Mouse (Mus musculus): ENCODE measurements at regions not wholly inside any gene's neighbourhood (a gene's known extent, or its start where the extent isn't known, plus 50 kb on each side); places are given as distances from the start of the nearest gene placed in this dataset.
"Not testable (repeated sequence)": the region's sequence is repeated elsewhere in the genome, so short reads cannot be mapped to it uniquely, and the experiment has no call there.

DNA sequence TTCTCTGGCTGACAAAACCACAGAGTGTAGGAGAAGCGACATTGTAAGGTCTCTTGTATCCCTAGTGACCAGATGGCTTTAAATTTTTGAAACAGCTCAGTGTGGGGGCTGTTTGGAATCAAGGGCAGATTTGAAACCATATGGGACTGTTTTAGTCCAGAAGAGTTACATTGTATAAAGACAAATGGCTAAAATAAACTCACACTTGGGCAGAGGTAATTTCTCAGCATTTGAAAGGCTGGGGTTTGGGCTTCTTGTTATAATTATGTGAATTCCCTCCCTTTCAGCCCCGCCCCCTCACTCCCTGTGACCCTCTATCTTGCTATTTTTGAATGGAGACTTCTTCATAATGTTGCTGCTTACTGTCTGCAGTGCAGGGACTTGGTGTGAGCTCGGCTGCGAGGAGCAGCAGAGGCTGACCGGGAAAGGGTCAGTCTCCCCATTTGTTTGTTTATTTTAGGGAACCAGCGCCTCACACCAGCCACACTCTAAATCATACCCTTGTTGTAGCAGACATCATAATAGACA lies 344.0 kb upstream of the Nova1 start:
- peak; percentile 49 for DNase-seq

DNA sequence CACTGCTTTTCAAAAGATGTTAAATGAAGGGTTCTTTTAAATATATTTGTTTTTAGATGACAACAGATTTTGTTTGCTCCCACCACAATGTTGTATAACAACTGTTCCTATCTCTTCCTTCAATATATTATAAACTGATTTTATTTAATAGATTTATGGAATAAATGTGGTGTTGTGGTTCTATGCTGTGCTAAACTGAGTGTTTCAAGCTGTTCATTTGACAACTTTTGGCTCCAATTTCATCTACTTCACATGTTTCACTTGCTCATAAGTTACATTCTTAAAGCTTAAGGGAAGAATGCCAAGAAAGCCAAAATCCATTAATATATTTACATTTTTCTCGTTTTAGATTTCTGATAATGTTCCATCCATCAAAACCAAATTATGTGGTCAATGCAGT lies 341.9 kb upstream of the Nova1 start:
- no peak for DNase-seq

DNA sequence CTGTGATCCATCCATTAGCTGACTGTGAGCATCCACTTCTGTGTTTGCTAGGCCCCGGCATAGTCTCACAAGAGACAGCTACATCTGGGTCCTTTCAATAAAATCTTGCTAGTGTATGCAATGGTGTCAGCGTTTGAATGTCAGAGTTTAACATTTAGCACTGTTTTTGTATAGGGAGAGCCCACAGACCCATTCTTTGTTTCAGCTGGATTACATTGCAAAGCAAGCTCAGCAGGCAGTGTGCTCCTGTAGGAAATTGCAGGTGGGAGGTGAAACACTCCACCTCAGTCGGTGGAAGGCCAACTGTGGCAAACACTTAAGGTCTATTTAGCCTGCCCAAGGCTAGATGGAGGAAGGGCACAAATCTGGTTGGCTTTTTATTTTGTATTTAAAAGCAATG lies 337.2 kb upstream of the Nova1 start:
- not testable (repeated sequence) for DNase-seq

DNA sequence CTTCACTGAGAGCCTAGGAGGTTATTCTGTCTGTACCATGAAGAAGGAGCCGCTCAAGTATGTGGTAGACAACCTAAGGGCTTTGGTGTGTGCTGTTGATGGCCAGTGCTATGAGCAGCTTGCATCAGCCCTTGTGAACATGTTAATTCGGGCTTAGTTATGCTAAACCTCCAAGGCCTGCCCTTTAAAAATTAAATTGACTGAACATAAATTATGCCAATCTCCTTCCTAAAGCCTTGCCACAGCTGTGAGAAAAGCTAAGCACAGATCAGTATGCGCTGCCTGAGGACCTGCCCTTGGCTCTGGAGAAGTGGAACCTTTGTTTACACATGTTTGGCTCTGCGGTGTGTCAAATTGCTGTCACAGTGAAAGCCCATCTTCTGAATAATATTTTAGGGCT lies 321.9 kb upstream of the Nova1 start:
- DNase-seq = no peak

DNA sequence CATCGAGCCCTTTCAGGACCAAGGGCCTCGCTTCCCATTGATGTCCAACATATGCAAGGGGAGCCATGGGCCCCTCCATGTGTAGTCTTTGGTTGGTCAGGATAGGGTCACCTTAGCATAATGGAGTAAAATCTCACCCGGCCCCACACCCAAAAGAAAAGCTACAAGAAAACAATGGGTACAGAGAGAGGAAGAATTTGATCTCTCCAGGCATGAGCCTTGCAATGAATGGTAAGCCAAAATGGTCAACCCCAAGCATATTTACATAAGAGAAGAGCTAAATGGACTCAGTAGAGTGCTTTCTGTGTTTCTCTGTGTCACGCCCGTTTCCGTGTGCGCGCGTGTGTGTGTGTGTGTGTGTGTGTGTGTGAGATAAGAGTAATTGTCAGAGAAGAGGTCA lies 311.1 kb upstream of the Nova1 start:
- DNase-seq = no peak

DNA sequence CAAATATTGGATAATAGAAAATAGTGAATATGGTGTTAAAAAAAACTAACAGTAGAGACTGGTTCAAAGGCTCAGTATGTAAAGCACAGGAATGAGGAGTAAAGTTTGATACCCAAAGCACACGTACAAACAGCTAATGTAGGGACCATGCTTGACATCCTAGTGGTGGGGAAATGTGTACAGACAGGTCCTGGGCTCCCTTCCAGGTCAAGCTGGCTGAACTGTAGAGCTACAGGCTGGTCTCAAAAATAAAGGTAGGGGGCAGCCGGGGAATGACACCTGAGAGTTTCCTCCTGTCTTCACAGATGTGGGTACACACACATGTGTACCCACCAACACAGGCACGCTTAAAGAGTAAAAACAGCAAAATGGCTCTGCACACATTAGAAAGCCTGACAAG lies 309.9 kb upstream of the Nova1 start:
- no peak for DNase-seq

DNA sequence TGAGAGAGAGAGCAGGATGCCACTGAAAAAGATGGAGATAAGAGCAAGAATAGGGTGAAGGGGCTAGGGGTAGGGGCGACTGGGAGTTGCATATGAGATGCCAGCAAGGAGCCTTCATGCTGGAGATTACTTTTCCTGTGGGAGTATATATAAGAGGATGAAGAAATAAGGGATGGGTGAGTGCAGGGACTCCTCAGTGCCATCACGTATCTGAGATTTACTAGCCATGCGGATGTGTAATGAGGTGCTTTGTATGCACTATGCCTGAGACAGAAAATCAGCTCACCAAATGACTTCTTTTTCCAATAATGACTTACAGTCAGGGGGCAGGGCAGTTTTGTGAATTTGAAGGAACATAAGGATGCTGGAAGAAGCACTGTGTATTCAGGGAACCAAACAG lies 302.7 kb upstream of the Nova1 start:
- no peak for DNase-seq

DNA sequence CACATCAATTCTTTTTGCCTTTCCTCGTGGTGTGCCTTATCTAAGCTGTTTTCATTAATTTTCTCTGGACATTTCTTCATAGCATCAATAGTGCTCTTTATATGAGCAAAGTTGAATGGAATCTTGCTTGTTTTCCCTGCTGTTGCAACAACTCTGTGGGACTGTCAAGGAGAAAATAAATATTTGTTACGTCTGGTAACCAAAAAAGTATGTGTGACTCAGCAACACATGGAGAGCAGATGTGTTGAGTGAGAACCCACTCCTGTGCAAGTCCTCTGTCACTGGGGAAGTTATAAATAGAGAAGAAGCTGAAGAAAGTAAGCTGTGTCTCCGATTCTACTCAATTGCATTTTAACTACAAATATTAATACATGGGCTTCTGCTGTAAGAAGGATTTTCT lies 298.8 kb upstream of the Nova1 start:
- no peak for DNase-seq

DNA sequence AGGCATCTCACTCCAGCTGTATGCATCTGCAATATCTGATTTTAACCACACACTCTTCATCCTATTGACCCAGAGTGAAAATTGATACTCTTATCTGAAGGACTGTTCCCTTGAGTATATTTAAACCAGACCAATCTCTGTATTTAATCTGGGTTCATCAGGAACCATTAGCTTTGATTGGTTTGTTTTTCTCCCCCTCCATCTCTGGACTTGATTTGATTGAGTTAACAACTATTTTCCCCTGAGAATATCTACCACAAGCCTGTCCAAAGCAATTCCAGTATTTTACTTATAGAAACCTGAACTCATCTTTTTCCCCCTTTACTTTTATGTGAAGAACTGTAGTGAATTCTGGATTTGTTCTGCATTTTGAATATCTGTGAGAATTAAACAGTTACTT lies 270.5 kb upstream of the Nova1 start:
- DNase-seq = no peak

DNA sequence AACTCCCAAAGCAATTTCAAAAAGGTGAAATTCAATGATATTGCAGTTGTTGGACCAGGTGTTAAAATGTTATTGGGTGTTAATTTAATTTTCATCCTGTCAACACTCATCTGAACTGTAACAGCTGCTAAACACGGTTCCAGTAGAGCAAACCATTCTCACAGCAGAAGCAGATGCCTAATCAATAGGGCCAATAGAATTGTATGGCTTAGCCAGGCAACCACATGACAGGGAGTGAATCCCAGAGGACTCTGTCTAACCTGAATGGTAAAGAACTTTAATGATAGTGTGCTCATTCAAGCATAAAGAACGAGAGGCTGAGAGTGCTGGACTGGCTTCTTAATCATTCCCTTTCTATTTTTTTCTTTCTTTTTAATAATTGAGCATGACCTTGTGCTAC lies 256.2 kb upstream of the Nova1 start:
- DNase-seq = no peak

DNA sequence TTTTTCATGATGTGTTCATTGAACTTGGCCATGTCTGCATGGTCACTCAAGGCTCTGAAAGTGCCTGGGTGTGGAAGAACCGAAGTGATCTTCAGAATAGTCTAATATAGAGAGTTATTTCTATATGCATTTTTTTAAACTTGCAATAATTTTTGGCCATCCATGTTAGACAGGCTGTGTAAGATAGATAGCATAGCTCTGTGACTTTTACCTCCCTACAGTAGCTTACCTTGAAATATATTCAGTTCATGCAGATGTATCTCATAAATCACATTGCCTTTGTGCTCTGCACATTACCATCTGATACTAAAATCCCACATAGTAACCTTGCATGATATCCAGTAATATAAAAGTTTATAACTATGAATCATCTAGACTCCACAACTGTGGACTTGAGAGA lies 233.7 kb upstream of the Nova1 start:
- no peak for DNase-seq

DNA sequence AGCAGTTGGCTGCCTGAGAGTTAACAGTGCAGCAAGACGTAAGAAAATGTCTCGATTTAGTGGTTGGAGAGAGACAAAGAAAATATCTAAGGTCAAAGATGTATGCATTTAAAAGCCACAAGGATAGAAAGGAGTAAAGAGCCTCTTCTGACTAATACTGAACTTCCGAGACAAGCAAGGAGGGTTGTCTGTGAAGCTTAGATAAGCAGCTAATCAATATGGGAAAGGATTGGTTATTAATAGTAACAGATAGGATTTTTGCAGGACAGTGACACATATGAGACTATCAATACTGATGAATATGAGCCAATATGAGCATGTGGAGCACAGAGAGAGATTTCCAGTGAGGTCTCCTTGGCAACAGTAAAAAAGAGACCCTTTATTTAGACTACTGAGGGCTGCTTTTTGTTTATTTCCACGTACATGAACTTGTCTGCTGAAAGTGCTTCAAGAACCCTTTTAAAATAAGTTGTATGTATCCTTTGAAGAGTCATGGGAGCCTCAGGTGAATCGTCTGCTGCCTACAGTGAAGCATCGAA lies 202.2 kb upstream of the Nova1 start:
- no peak for DNase-seq

DNA sequence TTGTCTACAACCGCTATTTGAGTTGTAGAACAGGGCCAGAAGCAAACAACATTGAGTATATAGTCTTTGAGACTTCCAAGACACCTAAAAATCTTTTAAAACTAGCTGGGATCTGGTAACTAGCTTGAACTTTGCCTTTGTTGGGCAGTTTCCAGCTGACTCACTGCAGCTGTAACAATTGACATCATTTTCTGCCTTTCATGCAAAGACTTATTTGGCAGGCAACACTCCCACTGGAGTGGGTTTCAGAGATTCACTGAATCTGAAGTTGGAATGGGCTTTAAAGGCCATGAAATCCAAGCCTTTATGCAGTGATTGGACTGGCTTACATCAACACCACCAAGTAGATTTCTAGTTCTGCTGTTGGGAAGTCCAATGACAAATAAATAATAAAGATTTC lies 173.6 kb upstream of the Nova1 start:
- DNase-seq = no peak

DNA sequence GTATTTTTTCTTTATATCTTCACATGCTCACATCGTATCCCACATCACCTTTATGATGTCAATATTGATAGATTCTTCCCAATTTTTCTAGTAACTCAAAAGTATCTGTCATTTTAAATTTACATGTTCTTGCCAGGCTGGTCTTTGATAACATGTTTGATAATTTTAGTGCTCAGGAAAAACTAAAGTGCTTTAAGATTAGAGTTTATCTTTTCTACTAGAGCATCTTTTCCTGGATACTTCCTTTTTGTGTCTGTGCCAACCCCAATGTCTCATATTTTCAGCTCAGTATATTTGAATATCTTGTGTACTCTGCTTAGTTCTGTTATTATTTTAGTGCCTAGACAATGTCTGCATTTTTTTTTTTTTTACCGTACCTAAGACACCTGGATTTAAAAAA lies 170.2 kb upstream of the Nova1 start:
- DNase-seq = no peak

DNA sequence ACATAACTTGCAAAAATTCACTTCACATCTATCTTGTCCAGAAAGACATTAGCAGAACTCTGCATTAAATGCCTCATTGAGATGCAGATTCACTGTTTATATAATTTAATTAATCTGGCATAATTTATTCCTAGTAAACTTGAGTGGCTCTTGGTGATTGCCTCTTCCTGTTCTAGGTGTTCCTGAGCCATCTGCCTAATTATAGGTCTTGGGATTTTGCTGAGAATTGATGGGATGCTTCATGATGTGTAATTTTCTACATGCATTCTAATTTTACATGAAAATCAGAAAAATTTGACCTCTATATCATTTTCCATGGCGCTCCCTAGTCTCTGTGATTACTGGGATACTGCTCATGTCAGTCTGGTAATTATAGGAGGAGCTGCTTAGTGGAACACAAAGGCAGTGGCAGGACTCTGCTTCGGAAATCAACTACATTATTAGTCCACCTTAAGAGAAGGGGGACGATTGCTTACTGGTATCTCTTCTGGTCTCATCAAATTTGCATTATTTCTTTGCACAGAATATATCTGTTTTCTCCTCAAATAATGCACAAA lies 131.6 kb upstream of the Nova1 start:
- DNase-seq = no peak

DNA sequence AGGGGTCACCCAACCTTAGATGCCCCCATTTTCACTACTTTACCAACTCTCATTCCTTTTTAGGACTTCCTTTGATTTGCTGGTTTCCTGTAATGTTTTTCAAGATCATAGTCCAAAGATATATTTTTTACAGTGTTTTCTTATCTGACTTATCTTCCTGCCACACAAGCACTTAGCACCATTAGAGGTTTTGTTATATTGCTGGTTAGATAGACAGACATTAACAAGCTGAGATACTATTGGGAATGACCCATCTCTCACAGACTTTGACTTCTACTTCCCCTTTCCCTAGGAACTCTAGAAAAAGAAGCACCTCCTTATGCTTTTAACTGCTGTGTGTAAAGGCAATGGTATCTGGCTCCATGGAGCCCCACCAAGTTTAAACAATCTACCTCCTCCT lies 127.0 kb upstream of the Nova1 start:
- no peak for DNase-seq

DNA sequence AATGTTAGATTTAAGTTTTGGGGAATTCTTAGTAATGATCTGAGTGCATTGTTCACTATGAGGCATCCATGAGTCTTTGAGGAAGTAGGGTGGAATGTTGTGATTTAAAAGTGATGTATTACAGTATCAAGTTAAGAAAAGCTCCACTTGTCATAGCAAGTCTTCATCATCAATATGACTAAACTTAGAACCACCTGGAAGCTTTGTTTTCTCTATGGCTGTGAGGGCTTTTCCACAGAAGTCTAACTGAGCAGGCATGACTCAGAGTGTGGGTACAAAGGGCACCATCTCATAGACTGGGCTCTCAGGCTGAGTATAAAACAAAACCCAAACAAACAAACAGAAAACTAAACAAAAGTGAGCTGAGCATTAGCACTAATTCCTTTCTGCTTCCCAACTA lies 112.4 kb upstream of the Nova1 start:
- DNase-seq = no peak

DNA sequence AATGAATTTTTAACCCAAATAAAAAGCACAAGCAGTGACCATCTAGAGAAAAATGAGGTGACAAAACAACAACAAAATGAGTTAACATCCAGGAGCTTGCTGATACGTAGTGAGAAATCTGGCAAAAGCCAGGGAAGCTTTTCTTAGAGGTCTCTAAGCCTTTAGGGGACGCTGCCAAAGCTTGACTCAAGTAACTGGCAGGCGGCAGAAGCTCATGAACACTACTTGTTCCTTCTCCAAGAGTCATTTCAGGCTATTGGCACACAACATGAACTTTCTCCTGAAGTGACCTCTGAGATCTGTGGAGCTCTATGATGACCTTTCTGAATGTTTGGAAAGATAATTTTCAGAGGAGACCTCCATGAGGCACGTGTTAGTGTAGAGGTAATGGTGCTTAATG lies 98.6 kb upstream of the Nova1 start:
- no peak for DNase-seq

DNA sequence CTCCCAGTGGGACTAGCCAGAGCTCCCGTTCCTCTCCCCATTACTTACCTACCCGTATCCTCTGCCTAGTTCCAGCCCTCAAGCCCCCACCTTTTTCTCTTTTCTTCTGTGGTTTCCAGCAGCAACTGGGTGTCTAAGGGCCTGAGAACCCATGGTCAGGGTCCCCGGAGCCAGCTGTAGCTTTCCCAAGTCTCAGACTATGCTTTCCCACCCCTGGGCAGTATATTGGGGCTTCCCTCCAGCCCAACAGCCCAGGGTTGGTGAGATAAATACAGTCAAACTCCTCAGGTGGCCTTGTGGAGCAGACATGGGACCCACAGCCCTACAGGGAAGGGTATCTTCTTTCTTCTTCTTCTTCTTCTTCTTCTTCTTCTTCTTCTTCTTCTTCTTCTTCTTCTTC lies 59.4 kb upstream of the Nova1 start:
- DNase-seq = no peak

DNA sequence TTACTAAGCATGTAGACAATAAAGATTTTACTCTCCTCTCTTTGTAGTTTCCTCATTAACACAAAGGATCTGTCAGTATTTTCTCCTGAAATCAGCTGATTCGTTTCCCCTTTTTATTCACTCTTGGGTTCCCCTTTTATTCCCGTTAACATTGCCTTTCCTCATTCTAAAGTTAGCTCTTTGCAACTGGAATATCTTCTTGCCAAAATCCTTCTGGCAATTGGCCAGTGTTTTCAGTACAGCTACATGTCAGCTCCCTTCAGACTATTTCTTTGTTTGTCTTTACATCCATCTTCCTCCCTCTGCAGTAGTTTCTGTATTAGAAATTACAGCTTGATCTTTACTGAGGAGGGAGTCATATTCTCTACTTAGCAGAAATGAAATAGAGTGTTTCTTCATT lies 51.4 kb upstream of the Nova1 start:
- DNase-seq = peak; percentile 27
